Comparison of ENCODE assay signal across 12 mouse cellular contexts in the genomic region with DNA sequence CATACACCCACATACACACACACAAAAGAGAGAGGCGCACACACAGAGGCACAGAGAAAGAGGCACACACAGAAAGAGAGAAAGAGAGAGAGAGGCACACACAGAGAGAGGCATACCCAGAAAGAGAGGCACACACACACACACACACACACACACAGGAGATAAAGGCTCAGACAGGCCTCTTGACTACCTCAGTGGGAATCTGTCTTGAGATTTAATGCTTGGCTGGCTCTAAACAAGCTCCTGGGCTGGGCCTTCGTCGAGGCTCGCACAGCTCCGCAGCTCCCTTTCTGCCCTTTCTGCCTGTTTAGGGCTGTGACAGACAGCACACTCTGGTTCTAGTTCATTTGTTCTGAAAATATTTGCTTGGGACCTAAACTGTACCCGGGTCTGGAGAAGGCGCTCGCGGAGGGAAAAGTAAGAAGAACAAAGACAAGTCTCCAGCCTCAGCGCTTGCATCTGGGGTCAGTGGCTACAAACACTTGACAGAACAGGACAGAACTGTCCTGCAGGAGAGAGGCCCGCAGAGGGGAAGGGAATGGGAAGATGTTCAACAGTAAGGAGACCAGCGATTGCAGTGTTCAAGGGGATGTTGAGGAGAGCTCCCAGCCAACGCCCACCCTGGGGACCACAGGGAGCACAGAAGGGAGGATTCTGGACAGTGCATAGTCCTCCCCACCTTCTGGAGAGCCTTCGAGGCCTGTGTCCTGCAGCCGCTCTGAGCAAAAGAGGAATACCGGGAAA. TPM values are rescaled to one million over a fixed set of nuclear protein-coding genes. Genes with fewer than 3 reads are reported as not detected.
DNase-seq lines count a peak whose midpoint lies in the region; ATAC-seq lines count a peak whose summit lies in the region.
"Had no signal": no experiment of that assay in that cellular context is flagged by ENCODE, and none has a peak within 500 bp of the region (broad histone marks: within the 10 kb centered on the region; RNA-seq: fewer than 3 reads in every experiment).

No protein-coding gene starts in this region.

- no peaks in the 10 kb centered on the region for H3K9me3 ChIP-seq in kidney, embryonic 14.5 days (ENCODE audit: control insufficient read depth, low read length)
- H3K9me3 ChIP-seq in embryonic facial prominence, embryonic 14.5 days (ENCODE audit: control insufficient read depth, low read length): no peaks in the 10 kb centered on the region
- H3K9me3 ChIP-seq in kidney, embryonic 16.5 days (ENCODE audit: low read length): no peaks in the 10 kb centered on the region
- H3K9me3 ChIP-seq: megakaryocyte, embryonic 14.5 days had no signal

- H3K4me3 ChIP-seq in kidney, embryonic 14.5 days (ENCODE audit: low read length): no peak overlapping the region
- H3K4me3 ChIP-seq in embryonic facial prominence, embryonic 14.5 days (ENCODE audit: low read depth, low read length): no peak overlapping the region
- H3K4me3 ChIP-seq in kidney, embryonic 16.5 days (ENCODE audit: low read length): no peak overlapping the region
- H3K4me3 ChIP-seq: megakaryocyte, embryonic 14.5 days had no signal

- no peak overlapping the region for H3K4me2 ChIP-seq in kidney, embryonic 14.5 days (replicated peaks; ENCODE audit: low read depth, low read length)
- H3K4me2 ChIP-seq in embryonic facial prominence, embryonic 14.5 days (ENCODE audit: low read depth, low read length): no peak overlapping the region
- H3K4me2 ChIP-seq in kidney, embryonic 16.5 days (replicated peaks; ENCODE audit: low read depth, low read length): no peak overlapping the region

- H3K9ac ChIP-seq in kidney, embryonic 14.5 days (ENCODE audit: low read depth, low read length): no peak overlapping the region
- H3K9ac ChIP-seq in embryonic facial prominence, embryonic 14.5 days (ENCODE audit: low read depth, low read length): no peak overlapping the region
- H3K9ac ChIP-seq in kidney, embryonic 16.5 days (replicated peaks; ENCODE audit: low read length): 0 out of 2 replicates have a peak overlapping the region, but pooled peaks have one; percentile 26

- no peaks in the 10 kb centered on the region for H3K27me3 ChIP-seq in kidney, embryonic 14.5 days (ENCODE audit: control insufficient read depth, insufficient read depth, low read length)
- no peaks in the 10 kb centered on the region for H3K27me3 ChIP-seq in embryonic facial prominence, embryonic 14.5 days (replicated peaks; ENCODE audit: control insufficient read depth, insufficient read depth, low read length)
- peaks cover 3% of the 10 kb centered on the region; the same call in 1 of the 2 replicates for H3K27me3 ChIP-seq in kidney, embryonic 16.5 days (ENCODE audit: insufficient read depth, low read length)

- peak overlapping the region; percentile 59; the same call in 1 of the 2 replicates for H3K27ac ChIP-seq in kidney, embryonic 14.5 days (ENCODE audit: low read depth, low read length)
- H3K27ac ChIP-seq in embryonic facial prominence, embryonic 14.5 days (replicated peaks; ENCODE audit: low read depth, low read length): no peak overlapping the region
- H3K27ac ChIP-seq in kidney, embryonic 16.5 days (ENCODE audit: low read length): peak overlapping the region; percentile 9

- H3K36me3 ChIP-seq in kidney, embryonic 14.5 days (ENCODE audit: control insufficient read depth, insufficient read depth, low read length): no peaks in the 10 kb centered on the region
- H3K36me3 ChIP-seq in embryonic facial prominence, embryonic 14.5 days (ENCODE audit: control insufficient read depth, insufficient read depth, low read length): no peaks in the 10 kb centered on the region
- H3K36me3 ChIP-seq in kidney, embryonic 16.5 days (ENCODE audit: insufficient read depth, low read length): no peaks in the 10 kb centered on the region

- DNase-seq in kidney, adult 18-20 months: no peak
- peak; percentile 60 for DNase-seq in embryonic facial prominence, embryonic 14.5 days (ENCODE audit: low spot score)
- peak; percentile 48 for DNase-seq in retina, postnatal 1 day
- DNase-seq in cerebellum, adult 9-10 months: no peak
- DNase-seq: adrenal gland, postnatal 10 days; cerebellum, adult 18-20 months; left cerebral cortex, postnatal 4 days had no signal

- WGBS in kidney, embryonic 14.5 days: 44% methylated on average over 16 of the region's 16 CpGs
- WGBS in embryonic facial prominence, embryonic 14.5 days: 70% methylated on average over 16 of the region's 16 CpGs
- 50% methylated on average over 16 of the region's 16 CpGs for WGBS in kidney, embryonic 16.5 days

- H3K4me1 ChIP-seq in kidney, embryonic 14.5 days (ENCODE audit: control insufficient read depth, insufficient read depth, low read length): peaks cover 16% of the 10 kb centered on the region
- no peaks in the 10 kb centered on the region; the same call in 1 of the 2 replicates for H3K4me1 ChIP-seq in embryonic facial prominence, embryonic 14.5 days (ENCODE audit: control insufficient read depth, insufficient read depth, low read length)
- peaks cover 41% of the 10 kb centered on the region for H3K4me1 ChIP-seq in kidney, embryonic 16.5 days (ENCODE audit: insufficient read depth, low read length)

- 0 out of 2 replicates have a peak, but pooled peaks have one; percentile 17 for ATAC-seq in kidney, embryonic 14.5 days (ENCODE audit: low FRiP score, low TSS enrichment)
- peak; percentile 51 for ATAC-seq in embryonic facial prominence, embryonic 14.5 days (ENCODE audit: low read depth)
- ATAC-seq in kidney, embryonic 16.5 days (ENCODE audit: low FRiP score, low TSS enrichment): peak; percentile 44
- ATAC-seq in megakaryocyte progenitor cell, adult 5-6 weeks (replicated peaks; ENCODE audit: poor library complexity): no peak
- ATAC-seq: intestine, postnatal 0 days had no signal

RNA-seq across cellular contexts. Expression of a gene that starts 14.5 kb away (rescaled TPM):
- 33.3 and 45.3 TPM in 2 replicates for polyA plus RNA-seq in kidney, embryonic 14.5 days (2014; fragmentation: Nextera tagmentation; extraction: Ambion mirVana)
- polyA plus RNA-seq in embryonic facial prominence, embryonic 14.5 days (2014; fragmentation: Nextera tagmentation; extraction: Ambion mirVana): 46.6 and 46.8 TPM in 2 replicates
- polyA plus RNA-seq in kidney, embryonic 16.5 days (2015; fragmentation: Nextera tagmentation; extraction: Ambion mirVana): 50.8 and 51.5 TPM in 2 replicates
- total RNA-seq in megakaryocyte progenitor cell, adult 5-6 weeks (2015): 5.3 and 12.5 TPM in 2 replicates
- total RNA-seq in megakaryocyte progenitor cell, adult 5-6 weeks (2017): 5.2 and 5.9 TPM in 2 replicates

Comparison
In these comparisons a context has a peak if more than half of its experiments do, and no peak if none do; other contexts are left out.
1. DNase-seq: peak in embryonic facial prominence, embryonic 14.5 days (single experiment) and retina, postnatal 1 day (single experiment); none in kidney, adult 18-20 months (single experiment) and cerebellum, adult 9-10 months (single experiment).